Mouse (Mus musculus) activated CD4-positive, CD25-positive, alpha-beta regulatory T cell, adult 9 weeks (primary cell): Measurements from ENCODE around the gene Gm29564. TPM values are rescaled to one million over a fixed set of nuclear protein-coding genes. Genes with fewer than 3 reads are reported as not detected.

Experiments used
- polyA plus RNA-seq: library from polyadenylated mRNA; unstranded; fragments of 100-300 nt; shearing (Covaris generic); gene quantifications from one replicate; pipeline ENCODE4 v1.2.1, GENCODE M21; 2017

Gene Gm29564
- not detected for polyA plus RNA-seq

GRCm38 (mm10) chrY:78212693-78213092, at the start of gene Gm29564:
TSS of gene Gm29564 (plus strand) at chrY:78212993.

Other genes starting within 250 kb of the Gm29564 start
- gene Gm20867, start 249.8 kb upstream of the Gm29564 start, polyA plus RNA-seq, result not detected